Mouse (Mus musculus): ENCODE measurements around the gene Zmynd19. TPM values are rescaled to one million over a fixed set of nuclear protein-coding genes. Genes with fewer than 3 reads are reported as not detected.
"Not testable (repeated sequence)": the region's sequence is repeated elsewhere in the genome, so short reads cannot be mapped to it uniquely, and the experiment has no call there.

The Zmynd19 gene
- polyA plus RNA-seq, 1 experiment from 2014 or later = 20.7 TPM

- H3K9me3 ChIP-seq (replicated peaks) = no peaks in the 10 kb centered on the region
- peaks cover 3% of the 10 kb centered on the region; the same call in 1 of the 2 replicates for H3K36me3 ChIP-seq
- H3K27ac ChIP-seq = no peak overlapping the region
- H3K4me3 ChIP-seq = no peak overlapping the region
- H3K9ac ChIP-seq = no peak overlapping the region
- no peak overlapping the region for H3K4me2 ChIP-seq (replicated peaks)
- no peak for ATAC-seq (ENCODE audit: low FRiP score)
- H3K4me1 ChIP-seq = no peaks in the 10 kb centered on the region
- H3K27me3 ChIP-seq = no peaks in the 10 kb centered on the region
- 62% methylated on average over 2 of the region's 2 CpGs for WGBS
These were observed 26.0 kb upstream of the Zmynd19 start for GRCm38 (mm10) chr2:24923561-24923960.

GRCm38 (mm10) chr2:24925284-24925683 is 24.3 kb upstream of the Zmynd19 start:
- WGBS = 89% methylated on average over 8 of the region's 8 CpGs
- H3K27ac ChIP-seq = no peak overlapping the region
- H3K4me1 ChIP-seq = no peaks in the 10 kb centered on the region
- H3K4me2 ChIP-seq (replicated peaks) = no peak overlapping the region
- peaks cover 3% of the 10 kb centered on the region; the same call in 1 of the 2 replicates for H3K36me3 ChIP-seq
- no peak overlapping the region for H3K9ac ChIP-seq
- H3K9me3 ChIP-seq (replicated peaks) = no peaks in the 10 kb centered on the region
- ATAC-seq (ENCODE audit: low FRiP score) = no peak
- no peaks in the 10 kb centered on the region for H3K27me3 ChIP-seq
- H3K4me3 ChIP-seq = no peak overlapping the region

- Histone ChIP-seq H3K4me1 (no peaks in the 10 kb centered on the region), H3K4me3 (no peak overlapping the region), H3K4me2 (replicated peaks) (no peak overlapping the region), H3K27me3 (no peaks in the 10 kb centered on the region), H3K27ac (no peak overlapping the region), H3K9ac (no peak overlapping the region), H3K9me3 (replicated peaks) (no peaks in the 10 kb centered on the region), H3K36me3 (peaks cover 3% of the 10 kb centered on the region; the same call in 1 of the 2 replicates)
- ATAC-seq (ENCODE audit: low FRiP score) = no peak
- WGBS = 84% methylated on average over 9 of the region's 9 CpGs
These were observed 23.1 kb upstream of the Zmynd19 start for GRCm38 (mm10) chr2:24926345-24926964.

DNA sequence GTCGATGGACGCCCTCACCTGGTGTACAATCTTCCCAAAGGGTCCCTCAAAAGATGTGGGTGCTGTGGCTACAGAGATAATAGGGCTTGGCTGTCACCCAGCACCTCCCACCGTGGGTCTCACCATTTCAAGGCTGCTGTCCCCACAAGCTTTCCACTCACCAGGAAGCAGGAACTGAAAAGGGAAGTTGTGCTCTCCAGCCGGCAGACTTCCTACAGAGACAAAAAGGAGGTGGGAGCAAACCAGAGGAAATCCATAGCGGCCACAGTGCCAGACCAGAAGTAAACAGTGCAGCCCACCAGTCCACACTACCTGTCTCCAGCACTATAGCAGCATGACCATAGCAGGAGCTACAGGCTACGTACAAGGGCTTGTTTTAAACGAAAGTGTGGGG is 22.6 kb upstream of the Zmynd19 start:
- 74% methylated on average over 7 of the region's 7 CpGs for WGBS
- peaks cover 3% of the 10 kb centered on the region; the same call in 1 of the 2 replicates for H3K36me3 ChIP-seq
- no peaks in the 10 kb centered on the region for H3K9me3 ChIP-seq (replicated peaks)
- 0 out of 2 replicates have a peak overlapping the region, but pooled peaks have one; percentile 13 for H3K9ac ChIP-seq
- no peaks in the 10 kb centered on the region for H3K4me1 ChIP-seq
- no peak overlapping the region for H3K4me2 ChIP-seq (replicated peaks)
- no peaks in the 10 kb centered on the region for H3K27me3 ChIP-seq
- H3K4me3 ChIP-seq = no peak overlapping the region
- no peak for ATAC-seq (ENCODE audit: low FRiP score)
- no peak overlapping the region for H3K27ac ChIP-seq

DNA sequence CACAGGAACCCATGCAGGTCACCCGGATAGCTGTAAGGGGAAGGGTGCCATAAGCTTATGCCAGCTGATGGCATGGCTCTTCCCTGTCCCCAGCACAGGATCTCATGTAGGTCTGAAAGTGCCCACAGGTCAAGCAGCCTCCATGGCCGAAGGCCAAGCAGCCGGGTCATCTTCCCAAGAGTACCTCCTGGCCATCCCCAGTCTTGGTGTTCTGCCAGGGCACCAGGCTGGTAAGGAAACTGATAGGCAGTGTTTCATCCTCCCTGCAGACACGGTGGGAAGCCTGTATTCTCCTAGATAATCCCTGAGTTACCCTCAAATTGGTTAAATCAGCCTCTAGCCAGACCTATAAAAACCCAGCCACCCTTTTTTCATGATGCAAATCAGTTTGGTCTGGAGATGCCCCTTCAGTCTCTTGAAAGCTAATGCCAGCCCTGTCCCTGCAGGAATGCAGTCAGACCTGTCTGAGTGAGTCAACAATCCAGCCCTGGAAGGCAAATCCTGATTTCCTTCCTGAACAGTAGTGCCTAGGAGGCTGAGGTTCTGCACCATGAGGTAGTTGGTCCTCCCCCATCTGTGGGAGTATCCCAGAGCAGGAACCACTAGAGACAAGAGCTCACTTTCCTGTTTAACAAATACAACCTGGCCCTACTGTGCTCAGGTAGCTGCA is 21.6 kb upstream of the Zmynd19 start:
- no peak for ATAC-seq (ENCODE audit: low FRiP score)
- Histone ChIP-seq H3K27me3 (no peaks in the 10 kb centered on the region), H3K4me1 (no peaks in the 10 kb centered on the region), H3K27ac (no peak overlapping the region), H3K9ac (no peak overlapping the region), H3K4me2 (replicated peaks) (no peak overlapping the region), H3K4me3 (no peak overlapping the region), H3K9me3 (replicated peaks) (no peaks in the 10 kb centered on the region), H3K36me3 (peaks cover 3% of the 10 kb centered on the region; the same call in 1 of the 2 replicates)
- 67% methylated on average over 4 of the region's 4 CpGs for WGBS

DNA sequence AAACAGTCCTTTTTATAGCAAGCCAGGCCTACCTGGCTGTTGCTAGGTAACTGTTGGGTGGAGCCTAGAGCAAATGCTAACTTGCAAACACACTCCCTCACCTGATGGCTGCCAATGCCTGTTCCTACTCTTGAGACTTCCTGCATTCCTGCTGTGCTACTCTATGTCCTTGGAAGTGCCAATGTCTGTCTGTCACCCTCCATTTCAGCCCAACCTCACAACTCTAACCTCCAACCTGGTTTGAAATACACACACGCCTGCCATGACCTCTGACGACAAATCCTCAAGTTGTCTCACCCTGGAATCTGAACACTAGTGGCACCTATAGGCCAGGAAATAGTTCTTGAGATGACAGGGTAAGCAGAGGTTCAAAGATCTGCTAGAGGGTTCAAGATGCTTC is 20.5 kb upstream of the Zmynd19 start:
- H3K27ac ChIP-seq = no peak overlapping the region
- no peak for ATAC-seq (ENCODE audit: low FRiP score)
- H3K4me1 ChIP-seq = peaks cover under 1% of the 10 kb centered on the region
- no peak overlapping the region for H3K4me3 ChIP-seq
- H3K9ac ChIP-seq = no peak overlapping the region
- no peak overlapping the region for H3K4me2 ChIP-seq (replicated peaks)
- H3K27me3 ChIP-seq = peaks cover 4% of the 10 kb centered on the region; the same call in 1 of the 2 replicates
- H3K9me3 ChIP-seq (replicated peaks) = no peaks in the 10 kb centered on the region
- whole genome bisulfite sequencing = 68% methylated on average over 2 of the region's 2 CpGs
- H3K36me3 ChIP-seq = peaks cover 3% of the 10 kb centered on the region; the same call in 1 of the 2 replicates

DNA sequence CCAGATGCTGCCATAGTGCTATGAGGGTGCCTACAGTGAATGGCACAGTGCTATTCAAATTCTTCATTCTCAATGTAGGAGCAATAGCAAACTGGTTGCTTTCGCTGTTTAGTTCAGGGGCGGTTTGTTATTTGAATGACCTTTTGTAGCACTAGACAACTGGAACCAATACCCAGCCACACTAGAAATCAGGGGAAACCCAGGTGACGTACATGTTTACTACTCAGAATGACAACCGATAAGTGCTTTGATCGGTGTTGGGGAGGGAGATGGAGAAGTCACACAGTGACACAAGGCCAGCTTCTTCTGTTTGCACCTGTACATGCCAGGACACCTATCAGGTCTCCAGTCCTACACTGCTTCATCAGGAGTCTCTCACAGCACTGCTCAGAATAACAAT is 20.0 kb upstream of the Zmynd19 start:
- H3K27ac ChIP-seq = no peak overlapping the region
- no peak overlapping the region for H3K9ac ChIP-seq
- 88% methylated on average over 5 of the region's 5 CpGs for WGBS
- no peaks in the 10 kb centered on the region for H3K9me3 ChIP-seq (replicated peaks)
- H3K4me1 ChIP-seq = peaks cover 5% of the 10 kb centered on the region
- H3K4me2 ChIP-seq (replicated peaks) = no peak overlapping the region
- no peak overlapping the region for H3K4me3 ChIP-seq
- peaks cover 3% of the 10 kb centered on the region; the same call in 1 of the 2 replicates for H3K36me3 ChIP-seq
- no peak for ATAC-seq (ENCODE audit: low FRiP score)
- H3K27me3 ChIP-seq = peaks cover 9% of the 10 kb centered on the region; the same call in 1 of the 2 replicates

DNA sequence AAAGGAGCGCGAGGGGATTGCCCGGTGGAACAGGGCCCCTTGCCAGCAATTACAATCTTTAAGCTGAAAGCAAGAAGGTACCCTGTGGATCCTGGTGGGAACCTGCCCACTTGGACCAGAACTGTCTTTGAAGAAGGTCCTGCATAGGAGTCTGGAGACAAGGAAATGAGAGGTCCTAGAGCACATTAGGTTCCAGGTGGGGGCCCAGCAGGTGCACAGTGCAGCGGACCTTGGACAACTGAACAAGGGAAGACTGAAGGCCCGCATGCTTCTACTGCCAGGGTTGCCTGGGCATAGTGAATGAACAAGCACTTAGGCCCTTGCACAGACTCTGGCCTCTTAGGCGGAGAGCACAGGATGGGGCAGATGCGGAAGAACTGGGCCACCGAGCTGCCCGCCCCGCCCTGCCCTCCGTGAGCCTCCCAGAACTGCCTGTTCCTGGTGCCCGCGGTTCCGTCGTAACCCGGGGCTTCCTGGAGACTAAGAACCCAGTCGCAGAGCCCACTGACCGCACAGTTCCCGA is 15.1 kb upstream of the Zmynd19 start:
- H3K9ac ChIP-seq = peak overlapping the region; percentile 72
- no peak overlapping the region for H3K27ac ChIP-seq
- H3K4me2 ChIP-seq (replicated peaks) = peak overlapping the region; percentile 94
- peak; percentile 44 for ATAC-seq (ENCODE audit: low FRiP score)
- no peaks in the 10 kb centered on the region for H3K36me3 ChIP-seq
- no peaks in the 10 kb centered on the region for H3K9me3 ChIP-seq (replicated peaks)
- peaks cover 14% of the 10 kb centered on the region for H3K4me1 ChIP-seq
- WGBS = 4% methylated on average over 19 of the region's 19 CpGs
- peak overlapping the region; percentile 57 for H3K4me3 ChIP-seq
- H3K27me3 ChIP-seq = peaks cover 16% of the 10 kb centered on the region

DNA sequence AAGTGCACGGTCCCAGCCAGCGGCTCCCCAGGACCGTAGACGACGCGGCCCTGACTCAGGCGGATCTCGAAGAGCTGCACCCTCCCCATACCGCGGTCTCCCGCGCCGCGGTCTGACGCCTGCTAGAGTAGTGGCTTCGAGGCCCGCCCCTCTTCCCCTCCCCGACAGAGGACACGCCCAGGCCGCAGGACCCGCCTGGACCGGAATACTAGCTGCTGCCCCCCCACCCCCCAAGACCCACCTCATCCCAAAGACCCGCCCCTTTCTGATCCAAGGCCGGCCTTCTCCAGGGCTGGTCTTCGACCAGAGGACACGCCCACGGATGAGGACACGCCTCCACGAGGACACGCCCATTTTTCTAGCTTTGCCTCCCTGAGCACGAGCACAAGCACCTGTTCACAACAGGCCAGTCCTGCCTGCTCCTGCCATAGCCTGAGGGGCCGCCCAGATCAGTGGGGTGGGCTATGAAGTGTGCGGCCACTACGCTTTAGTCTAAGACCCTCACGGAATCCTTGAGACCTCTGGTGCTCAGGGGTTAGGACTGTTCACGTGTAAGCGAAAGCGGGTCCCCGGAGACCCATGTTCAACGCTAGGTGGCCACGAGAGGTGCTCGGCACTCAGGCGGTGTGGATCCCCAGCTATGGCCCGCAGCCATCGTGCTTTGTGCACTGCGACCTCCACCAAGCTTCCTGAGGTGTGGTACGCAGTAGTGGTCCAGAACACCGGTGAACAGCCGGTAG is 14.4 kb upstream of the Zmynd19 start, which contains the start of gene Arrdc1:
Gene Arrdc1 (minus strand): TSS at position 196 of the 740 bp plus-strand sequence.
- Histone ChIP-seq H3K9me3 (replicated peaks) (no peaks in the 10 kb centered on the region), H3K36me3 (no peaks in the 10 kb centered on the region), H3K4me2 (replicated peaks) (peak within 1 kb of the TSS; percentile 94), H3K4me1 (peaks cover 14% of the 10 kb centered on the region), H3K9ac (peak within 1 kb of the TSS; percentile 72), H3K27me3 (peaks cover 16% of the 10 kb centered on the region), H3K4me3 (peak within 1 kb of the TSS; percentile 57), H3K27ac (no peak within 1 kb of the TSS)
- WGBS = under 1% methylated on average over 48 of the region's 49 CpGs
- ATAC-seq (ENCODE audit: low FRiP score) = peak; percentile 93

DNA sequence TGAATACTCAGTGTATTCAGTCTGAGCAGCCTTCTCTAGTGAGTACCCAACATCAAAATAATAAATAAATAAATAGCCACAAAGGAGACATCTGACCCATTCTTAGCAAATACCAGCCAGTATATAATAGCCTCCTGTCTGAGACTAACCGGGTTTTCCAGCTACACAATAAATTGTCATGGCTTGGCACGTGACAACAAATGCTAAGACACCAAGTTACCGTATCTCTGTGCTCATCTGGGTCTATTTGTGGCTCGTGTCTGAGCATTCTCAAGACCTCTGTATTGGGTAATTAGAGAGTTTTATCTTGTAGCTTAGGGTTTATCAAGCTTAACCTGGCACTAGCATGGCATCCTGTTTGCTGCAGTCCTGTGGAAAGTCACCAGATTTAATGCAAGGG is 7.5 kb upstream of the Zmynd19 start:
- no peak overlapping the region for H3K4me3 ChIP-seq
- WGBS = 75% methylated on average over 4 of the region's 4 CpGs

GRCm38 (mm10) chr2:24944304-24944703 is 5.3 kb upstream of the Zmynd19 start:
- not testable (repeated sequence) for H3K27ac ChIP-seq; H3K27me3 ChIP-seq; ATAC-seq (ENCODE audit: low FRiP score); H3K4me2 ChIP-seq (replicated peaks); H3K4me3 ChIP-seq; H3K9ac ChIP-seq; H3K9me3 ChIP-seq (replicated peaks); H3K36me3 ChIP-seq; H3K4me1 ChIP-seq
- WGBS = 48% methylated on average over 2 of the region's 2 CpGs

More for the DNA sequence above, 7.5 kb upstream of the Zmynd19 start:
- Histone ChIP-seq H3K36me3 (no peaks in the 10 kb centered on the region), H3K4me2 (replicated peaks) (no peak overlapping the region), H3K9ac (no peak overlapping the region), H3K27me3 (no peaks in the 10 kb centered on the region), H3K9me3 (replicated peaks) (no peaks in the 10 kb centered on the region), H3K4me1 (no peaks in the 10 kb centered on the region), H3K27ac (no peak overlapping the region)
- ATAC-seq (ENCODE audit: low FRiP score) = no peak

DNA sequence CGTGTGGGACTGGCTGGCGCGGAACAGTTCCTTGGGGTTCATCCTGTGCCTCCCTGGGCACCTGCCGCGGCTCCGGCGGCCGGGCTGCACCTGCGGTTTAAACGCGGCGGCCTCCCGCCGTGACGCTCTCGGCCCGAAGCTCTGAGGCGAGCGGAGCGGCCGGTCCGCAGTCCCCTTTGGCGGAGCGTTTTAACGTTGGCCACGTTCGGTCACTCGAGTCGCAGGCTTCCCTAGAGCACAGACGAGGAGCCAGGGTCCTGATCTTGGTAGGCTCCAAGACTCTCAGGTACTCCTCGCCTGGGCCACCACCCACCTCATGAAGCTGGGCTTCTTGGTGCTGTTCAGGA is 570 bp downstream of the Zmynd19 start:
- Histone ChIP-seq H3K27ac (peak overlapping the region; percentile 64), H3K4me2 (replicated peaks) (peak overlapping the region; percentile 97), H3K27me3 (no peaks in the 10 kb centered on the region), H3K36me3 (peaks cover 35% of the 10 kb centered on the region), H3K9ac (peak overlapping the region; percentile 80), H3K4me1 (peaks cover 16% of the 10 kb centered on the region), H3K9me3 (replicated peaks) (no peaks in the 10 kb centered on the region), H3K4me3 (peak overlapping the region; percentile 86)
- under 1% methylated on average over 31 of the region's 31 CpGs for WGBS
- peak; percentile 33 for ATAC-seq (ENCODE audit: low FRiP score)

Measured in hindbrain, embryonic 12.5 days (tissue).